Mouse (Mus musculus) c-Kit-positive CD71-negative TER-119-negative erythroid progenitor cells, embryonic 14.5 days (primary cell): ENCODE measurements around the gene Csnk1g2.

Experiments
- DNase-seq: peaks from one replicate; pipeline ENCODE4 v3.0.0-alpha.2; 2013; ENCODE audit warnings: low read depth

Csnk1g2 gene

DNA sequence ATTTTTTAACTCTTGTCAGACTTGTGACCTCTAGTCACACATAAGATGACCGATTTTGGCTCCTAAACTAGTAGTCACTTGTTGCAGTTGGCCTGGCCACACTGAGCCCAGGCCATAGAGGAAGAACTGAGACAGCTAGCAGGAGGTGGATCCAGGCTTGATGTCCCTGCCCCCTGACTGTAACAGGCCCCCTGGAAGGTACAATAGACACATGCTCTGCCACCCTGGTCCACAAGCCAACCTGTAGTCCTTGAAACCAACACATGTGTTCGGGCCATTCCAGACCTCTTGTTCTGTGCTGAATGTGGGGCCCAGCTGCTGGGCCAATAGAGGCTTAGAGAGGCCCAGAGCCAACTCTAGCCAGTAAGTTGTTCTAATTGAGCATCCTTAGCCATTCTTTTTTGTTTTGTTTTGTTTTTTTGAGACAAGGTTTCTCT is 57.6 kb downstream of the Csnk1g2 start:
- DNase-seq, result no peak

GRCm38 (mm10) chr10:80682003-80682402 is 59.4 kb downstream of the Csnk1g2 start:
- DNase-seq, result no peak

- DNase-seq, result no peak
Measured at GRCm38 (mm10) chr10:80683647-80684046, 61.0 kb downstream of the Csnk1g2 start.

- DNase-seq, result no peak
Measured at GRCm38 (mm10) chr10:80684214-80684613, 61.6 kb downstream of the Csnk1g2 start.

DNA sequence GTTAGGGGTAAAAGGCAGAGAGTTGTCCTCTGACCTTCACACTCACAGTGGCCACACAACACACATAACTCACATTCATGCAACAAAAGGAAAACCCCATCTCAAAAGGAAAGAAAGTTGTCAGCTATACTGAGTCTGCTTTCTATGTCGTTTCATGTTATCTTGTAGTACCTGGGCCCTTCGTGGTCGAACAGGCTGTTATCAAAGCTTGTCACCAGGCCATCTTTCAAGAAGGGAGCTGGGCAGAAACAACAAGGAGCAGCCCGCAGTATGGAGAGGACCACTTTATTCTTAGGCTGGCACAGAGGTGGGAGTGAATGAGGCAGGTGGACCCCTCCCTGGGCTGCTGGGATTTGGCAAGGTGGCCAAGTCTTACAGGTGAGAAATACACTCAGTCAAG is 62.3 kb downstream of the Csnk1g2 start:
- DNase-seq, result no peak

DNA sequence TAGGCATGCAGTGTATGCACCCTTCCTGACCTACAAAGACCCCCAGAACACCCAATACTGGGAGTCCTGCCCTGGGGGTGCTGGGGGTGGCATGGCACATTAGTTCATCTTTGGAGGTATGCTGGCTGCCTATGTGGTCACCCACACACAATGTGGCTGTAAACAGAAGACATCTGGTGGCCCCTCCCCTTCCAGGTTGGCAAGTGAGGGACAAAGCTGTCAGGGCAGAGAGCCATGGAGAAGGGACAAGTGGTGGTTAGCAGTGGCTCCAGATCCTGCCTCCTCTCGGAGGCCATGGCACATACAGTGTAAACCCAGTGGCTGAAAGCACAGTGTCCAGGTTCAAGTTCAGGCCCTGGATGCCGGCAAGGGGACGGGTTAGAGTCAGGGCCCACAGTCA is 64.0 kb downstream of the Csnk1g2 start:
- no peak for DNase-seq

GRCm38 (mm10) chr10:80687850-80688249 is 65.2 kb downstream of the Csnk1g2 start:
- no peak for DNase-seq
